Mouse (Mus musculus) heart, embryonic 16.5 days (tissue): ENCODE measurements around the gene Cyp4x1. TPM values are rescaled to one million over a fixed set of nuclear protein-coding genes. Genes with fewer than 3 reads are reported as not detected.

Experiments used
- ATAC-seq: fragments of 200-750 bp; cut with Nextera tagmentation; replicated peaks from 2 replicates; pipeline ENCODE4 v1.8.0; 2017; ENCODE audit warnings: moderate number of reproducible peaks; ENCODE audit not compliant: insufficient read depth, low FRiP score; ENCODE audit errors: extremely low read depth
- H3K27ac ChIP-seq: fragments of 300-500 bp; sonication (generic); 2 replicates; pipeline ENCODE4 v1.5.1; 2014; ENCODE audit warnings: mild to moderate bottlenecking, low read length, control low read depth, moderate library complexity
- H3K27me3 ChIP-seq: fragments of 300-500 bp; sonication (generic); 2 replicates; pipeline ENCODE4 v1.6.1; 2014; ENCODE audit warnings: low read length, mixed read lengths; ENCODE audit not compliant: control insufficient read depth, insufficient read depth
- H3K36me3 ChIP-seq: fragments of 300-500 bp; sonication (generic); 2 replicates; pipeline ENCODE4 v1.6.1; 2014; ENCODE audit not compliant: control insufficient read depth, insufficient read depth
- H3K4me1 ChIP-seq: fragments of 300-500 bp; sonication (generic); 2 replicates; pipeline ENCODE4 v1.6.1; 2014; ENCODE audit warnings: low read length, mixed read lengths; ENCODE audit not compliant: control insufficient read depth, insufficient read depth
- H3K4me2 ChIP-seq: fragments of 300-500 bp; sonication (generic); 2 replicates; pipeline ENCODE4 v1.6.1; 2014; ENCODE audit warnings: low read depth, mild to moderate bottlenecking, control low read depth, low read length
- H3K4me3 ChIP-seq: fragments of 300-500 bp; sonication (generic); 2 replicates; pipeline ENCODE4 v1.5.1; 2014; ENCODE audit warnings: mild to moderate bottlenecking, control low read depth, low read length
- H3K9ac ChIP-seq: fragments of 300-500 bp; sonication (generic); 2 replicates; pipeline ENCODE4 v1.6.1; 2014; ENCODE audit warnings: low read length, control low read depth
- H3K9me3 ChIP-seq: fragments of 300-500 bp; sonication (generic); replicated peaks from 2 replicates; pipeline ENCODE4 v1.6.1; 2016; ENCODE audit warnings: low read length; ENCODE audit not compliant: control insufficient read depth
- WGBS: fragments of 180-500 bp; shearing (Covaris S2); extraction: QIAGEN DNeasy Blood & Tissue Kit; methylation state at CpG from one replicate; pipeline ENCODE4 v1.1.7; 2014; 5-methylcytosine and 5-hydroxymethylcytosine counted together
- polyA plus RNA-seq: library from polyadenylated mRNA; unstranded; fragments of >200 nt; fragmentation: Nextera tagmentation; extraction: Ambion mirVana; gene quantifications from 2 replicates; pipeline ENCODE4 v1.2.1, GENCODE M21; 2015

Gene Cyp4x1
- polyA plus RNA-seq, 1 experiment from 2014 or later: not detected

DNA sequence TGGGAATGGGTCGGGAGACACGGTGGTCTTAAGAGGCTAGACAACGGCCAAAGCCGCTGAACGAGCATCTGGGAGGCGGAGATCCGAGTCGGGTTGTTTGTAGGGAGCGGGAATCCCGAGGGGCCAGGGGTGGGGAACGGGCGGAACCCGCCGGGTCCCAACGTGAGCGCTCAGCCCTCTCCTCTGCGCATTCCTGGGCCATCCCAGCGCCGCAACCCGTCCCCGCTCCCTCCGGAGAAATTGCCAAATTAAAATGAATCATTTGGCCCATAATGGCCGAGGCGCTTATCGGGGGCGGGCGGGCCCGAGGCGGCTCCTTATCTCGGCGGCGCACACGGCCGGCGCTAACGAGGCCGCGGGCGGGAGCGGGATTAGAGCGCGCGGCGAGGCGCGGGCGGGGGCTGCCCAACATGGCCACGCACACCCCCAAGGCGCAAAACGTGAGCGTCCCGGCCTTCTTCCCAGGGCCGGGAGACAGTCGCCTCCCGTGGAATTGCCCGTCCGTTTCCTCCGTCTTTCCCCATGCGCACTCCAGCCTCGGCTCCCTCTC, 77.6 kb downstream of the Cyp4x1 start, which contains the start of gene Tal1:
Gene Tal1 (plus strand): TSS at position 56 of the 550 bp plus-strand sequence.
- Histone ChIP-seq H3K4me3 (peak within 1 kb of the TSS; percentile 56), H3K4me1 (peaks cover 12% of the 10 kb centered on the region), H3K9me3 (no peaks in the 10 kb centered on the region), H3K36me3 (no peaks in the 10 kb centered on the region), H3K4me2 (peak within 1 kb of the TSS; percentile 71), H3K27ac (peak within 1 kb of the TSS; percentile 80), H3K27me3 (peaks cover 66% of the 10 kb centered on the region), H3K9ac (peak within 1 kb of the TSS; percentile 65)
- WGBS: 1% methylated on average over 60 of the region's 60 CpGs
- peak; percentile 21 for ATAC-seq

Other genes with a start within 250 kb of the Cyp4x1 start
- gene Foxd2, start 225.4 kb downstream of the Cyp4x1 start, polyA plus RNA-seq: 0.07 TPM in 1 of 2 replicates, not detected in the other
- gene Foxe3, start 208.3 kb downstream of the Cyp4x1 start, polyA plus RNA-seq: not detected in 2 replicates
- 57.2 and 61.6 TPM in 2 replicates for gene Cmpk1, start 147.0 kb downstream of the Cyp4x1 start, polyA plus RNA-seq
- gene Stil, start 134.1 kb downstream of the Cyp4x1 start, polyA plus RNA-seq: 7.7 and 8.3 TPM in 2 replicates
- 0.89 and 1.3 TPM in 2 replicates for gene Tal1, start 77.9 kb downstream of the Cyp4x1 start, polyA plus RNA-seq
- gene Pdzk1ip1, start 45.6 kb downstream of the Cyp4x1 start, polyA plus RNA-seq: 1.7 and 4.2 TPM in 2 replicates
- not detected in 2 replicates for gene Cyp4a29, start 107.8 kb upstream of the Cyp4x1 start, polyA plus RNA-seq
- gene Cyp4a12a, start 164.8 kb upstream of the Cyp4x1 start, polyA plus RNA-seq: not detected in 2 replicates